Mouse (Mus musculus): ENCODE data around the gene Tor2a. TPM values are rescaled to one million over a fixed set of nuclear protein-coding genes. Genes with fewer than 3 reads are reported as not detected.

Tor2a gene
- polyA plus RNA-seq, 1 experiment from 2014 or later, result 74.9 TPM

DNA sequence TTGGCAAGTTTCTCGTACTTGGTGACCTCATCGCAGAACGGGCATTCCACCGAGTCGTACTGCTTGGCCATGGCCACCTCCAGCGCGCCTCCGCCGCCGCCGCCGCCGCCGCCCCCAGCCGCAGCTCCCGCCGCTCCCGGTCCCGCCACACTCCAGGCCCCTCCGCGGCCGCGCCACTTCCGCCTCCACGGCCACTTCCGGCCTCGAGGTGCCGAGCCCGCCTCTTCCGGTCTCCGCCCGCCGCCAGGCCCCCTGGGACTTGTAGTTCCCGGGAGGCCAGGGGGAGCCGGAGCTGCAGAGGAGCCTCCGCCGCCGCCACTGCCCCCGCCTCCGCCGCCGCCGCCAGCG is 44.5 kb upstream of the Tor2a start:
- no peak for TF ChIP-seq CTCF (IDR thresholded peaks at IDR 0.05; ENCODE audit: low read depth)
- no peaks in the 10 kb centered on the region for H3K27me3 ChIP-seq (ENCODE audit: insufficient read depth, low read length)
- no peaks in the 10 kb centered on the region for H3K9me3 ChIP-seq (replicated peaks; ENCODE audit: low read length)
- 0% methylated on average over 43 of the region's 44 CpGs for WGBS
- H3K4me3 ChIP-seq (replicated peaks; ENCODE audit: low read depth, low read length), result peak overlapping the region; percentile 87
- peak; percentile 88 for ATAC-seq (replicated peaks; ENCODE audit: low FRiP score, low read depth)
- H3K4me1 ChIP-seq (replicated peaks; ENCODE audit: insufficient read depth, low read length), result peaks cover 4% of the 10 kb centered on the region
- peak overlapping the region; percentile 81 for H3K4me2 ChIP-seq (ENCODE audit: low read length)
- H3K27ac ChIP-seq, result peak overlapping the region; percentile 98
- peak overlapping the region; percentile 91 for H3K9ac ChIP-seq (ENCODE audit: low read depth, low read length)
- peak; percentile 95 for DNase-seq (ENCODE audit: low spot score)
- peaks cover 23% of the 10 kb centered on the region for H3K36me3 ChIP-seq (ENCODE audit: insufficient read depth, low read length)

DNA sequence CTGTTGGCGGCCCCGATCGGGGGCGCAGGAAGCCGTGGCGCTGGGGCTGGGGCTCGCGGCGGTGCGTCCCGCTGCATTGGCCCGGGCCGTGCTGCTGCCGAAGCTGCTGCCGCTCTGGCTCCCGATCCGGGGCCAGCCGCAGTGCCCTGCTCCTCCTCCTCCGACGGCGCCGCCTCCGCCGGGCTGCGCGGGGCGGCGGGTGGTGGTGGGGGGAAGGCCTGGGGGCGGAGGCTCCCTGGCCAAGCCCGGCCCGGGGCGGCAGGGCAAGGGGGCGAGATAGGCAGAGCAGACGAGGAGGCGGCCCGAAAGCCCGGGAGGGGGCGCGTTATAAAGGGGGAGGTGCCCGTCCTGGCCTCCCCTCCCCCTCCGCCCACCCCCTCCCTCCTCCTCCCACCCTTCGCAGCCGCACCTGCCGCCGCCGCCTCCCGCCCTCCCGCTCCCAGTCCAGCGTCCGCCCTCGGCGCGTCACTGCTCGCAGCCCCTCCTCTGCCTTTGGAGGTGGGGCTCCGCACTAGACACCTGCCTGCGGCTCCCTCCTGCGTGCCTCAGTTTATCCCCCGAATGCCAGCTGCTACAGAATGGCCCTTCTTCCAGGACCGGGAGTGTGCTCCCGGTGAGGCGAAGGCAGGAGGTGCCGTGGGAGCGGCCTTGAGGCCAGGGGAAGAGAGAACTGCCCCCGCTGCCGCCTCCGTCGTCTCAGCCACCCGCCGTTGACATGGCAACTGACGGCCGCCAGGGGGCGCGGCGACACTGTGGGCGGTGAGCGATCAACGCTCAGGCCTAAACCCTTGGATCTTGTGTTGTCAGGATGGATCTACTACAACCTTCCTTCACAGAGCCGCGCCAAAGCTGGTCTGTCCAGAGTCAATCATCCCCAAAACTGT is 43.9 kb upstream of the Tor2a start, which contains the start of gene Cdk9:
TSS of gene Cdk9 (minus strand) at position 143 of the 884 bp plus-strand sequence.
- Histone ChIP-seq H3K9ac (ENCODE audit: low read depth, low read length) (peak within 1 kb of the TSS; percentile 91), H3K9me3 (replicated peaks; ENCODE audit: low read length) (no peaks in the 10 kb centered on the region), H3K4me1 (replicated peaks; ENCODE audit: insufficient read depth, low read length) (peaks cover 4% of the 10 kb centered on the region), H3K4me2 (ENCODE audit: low read length) (peak within 1 kb of the TSS; percentile 81), H3K4me3 (replicated peaks; ENCODE audit: low read depth, low read length) (peak within 1 kb of the TSS; percentile 87), H3K36me3 (ENCODE audit: insufficient read depth, low read length) (peaks cover 18% of the 10 kb centered on the region), H3K27me3 (ENCODE audit: insufficient read depth, low read length) (no peaks in the 10 kb centered on the region), H3K27ac (peak within 1 kb of the TSS; percentile 98)
- TF ChIP-seq CTCF (IDR thresholded peaks at IDR 0.05; ENCODE audit: low read depth), result peak; percentile 99
- under 1% methylated on average over 51 of the region's 79 CpGs for WGBS
- ATAC-seq (replicated peaks; ENCODE audit: low FRiP score, low read depth), result peak; percentile 89
- DNase-seq (ENCODE audit: low spot score), result peak; percentile 93

DNA sequence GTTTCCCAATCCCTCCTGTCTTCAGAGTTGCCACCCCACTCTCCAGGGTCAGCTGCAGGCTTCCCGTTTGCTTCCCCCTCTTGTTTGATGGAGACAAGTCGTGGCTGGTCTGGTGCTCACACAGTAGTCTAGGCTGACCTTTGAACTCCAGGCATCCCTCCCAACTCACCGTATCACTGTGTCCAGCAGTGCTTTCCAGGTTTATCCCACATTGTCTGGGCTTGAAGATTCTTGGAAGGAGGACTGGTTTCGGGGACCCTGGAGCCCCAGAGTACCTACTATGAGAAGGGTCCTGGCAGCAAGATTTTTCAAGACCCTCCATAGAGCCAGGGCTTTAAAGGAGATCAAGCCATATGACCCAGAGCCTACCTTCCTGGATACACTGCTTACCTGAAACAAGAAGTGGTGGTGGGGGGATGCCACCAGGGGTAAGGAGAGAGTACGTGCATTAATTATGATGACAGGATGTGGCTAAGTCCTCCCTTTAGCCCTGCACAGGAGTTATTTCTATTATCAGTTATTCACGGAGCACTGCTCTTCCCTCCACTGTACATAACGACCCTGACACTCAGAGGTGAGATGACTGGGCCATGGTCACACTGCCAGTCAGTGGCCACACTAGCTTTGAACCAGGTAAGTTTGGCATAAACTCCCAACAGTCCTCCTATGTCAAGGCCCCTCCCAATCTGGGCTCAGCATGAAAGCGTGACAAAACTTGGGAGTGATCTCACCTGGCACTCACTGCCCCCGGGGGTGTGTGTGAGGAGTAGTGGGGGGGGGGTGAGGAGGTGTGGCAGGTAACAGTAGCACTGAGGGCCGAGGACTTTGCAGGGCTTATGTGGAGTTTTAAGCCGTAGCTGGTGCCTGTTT is 42.7 kb upstream of the Tor2a start:
- no peak overlapping the region for H3K4me3 ChIP-seq (replicated peaks; ENCODE audit: low read depth, low read length)
- WGBS, result 44% methylated on average over 11 of the region's 11 CpGs
- TF ChIP-seq CTCF (IDR thresholded peaks at IDR 0.05; ENCODE audit: low read depth), result no peak
- DNase-seq (ENCODE audit: low spot score) (no peak), ATAC-seq (replicated peaks; ENCODE audit: low FRiP score, low read depth) (no peak)
- peaks cover 11% of the 10 kb centered on the region for H3K36me3 ChIP-seq (ENCODE audit: insufficient read depth, low read length)
- no peaks in the 10 kb centered on the region for H3K9me3 ChIP-seq (replicated peaks; ENCODE audit: low read length)
- peak overlapping the region; percentile 98 for H3K27ac ChIP-seq
- peak overlapping the region; percentile 43; the same call in 1 of the 2 replicates for H3K9ac ChIP-seq (ENCODE audit: low read depth, low read length)
- no peak overlapping the region for H3K4me2 ChIP-seq (ENCODE audit: low read length)
- H3K27me3 ChIP-seq (ENCODE audit: insufficient read depth, low read length), result no peaks in the 10 kb centered on the region
- peaks cover 4% of the 10 kb centered on the region for H3K4me1 ChIP-seq (replicated peaks; ENCODE audit: insufficient read depth, low read length)

DNA sequence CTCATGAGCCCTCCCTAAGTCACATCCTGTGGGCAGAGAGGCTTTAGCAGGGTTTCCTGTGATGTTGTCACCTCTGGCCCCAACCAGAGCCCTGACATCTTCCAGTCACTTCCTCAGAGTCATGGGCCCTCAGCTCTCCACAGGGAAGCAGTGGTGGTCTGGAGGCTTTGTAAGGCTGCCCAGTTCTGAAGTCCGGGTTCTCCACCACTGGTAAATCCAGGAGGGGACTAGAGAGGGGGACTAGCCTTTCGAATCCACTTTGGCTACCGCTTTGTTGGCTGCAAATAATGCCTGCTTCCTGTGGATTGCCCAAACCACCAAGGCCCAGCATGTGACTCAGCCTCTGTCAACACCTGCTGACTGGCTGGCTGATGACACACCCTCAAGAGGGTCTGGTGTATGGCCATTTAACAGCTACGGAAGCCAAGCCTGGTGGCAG is 42.0 kb upstream of the Tor2a start:
- DNase-seq (ENCODE audit: low spot score) (peak; percentile 42), ATAC-seq (replicated peaks; ENCODE audit: low FRiP score, low read depth) (no peak)
- H3K4me1 ChIP-seq (replicated peaks; ENCODE audit: insufficient read depth, low read length), result peaks cover 4% of the 10 kb centered on the region
- TF ChIP-seq CTCF (IDR thresholded peaks at IDR 0.05; ENCODE audit: low read depth), result no peak; the same call in 1 of the 2 replicates
- WGBS, result 65% methylated on average over 4 of the region's 4 CpGs
- no peaks in the 10 kb centered on the region for H3K27me3 ChIP-seq (ENCODE audit: insufficient read depth, low read length)
- H3K4me3 ChIP-seq (replicated peaks; ENCODE audit: low read depth, low read length), result no peak overlapping the region
- no peaks in the 10 kb centered on the region for H3K9me3 ChIP-seq (replicated peaks; ENCODE audit: low read length)
- H3K9ac ChIP-seq (ENCODE audit: low read depth, low read length), result 0 out of 2 replicates have a peak overlapping the region, but pooled peaks have one; percentile 23
- peaks cover 5% of the 10 kb centered on the region; the same call in 1 of the 2 replicates for H3K36me3 ChIP-seq (ENCODE audit: insufficient read depth, low read length)
- peak overlapping the region; percentile 76 for H3K27ac ChIP-seq
- H3K4me2 ChIP-seq (ENCODE audit: low read length), result no peak overlapping the region

DNA sequence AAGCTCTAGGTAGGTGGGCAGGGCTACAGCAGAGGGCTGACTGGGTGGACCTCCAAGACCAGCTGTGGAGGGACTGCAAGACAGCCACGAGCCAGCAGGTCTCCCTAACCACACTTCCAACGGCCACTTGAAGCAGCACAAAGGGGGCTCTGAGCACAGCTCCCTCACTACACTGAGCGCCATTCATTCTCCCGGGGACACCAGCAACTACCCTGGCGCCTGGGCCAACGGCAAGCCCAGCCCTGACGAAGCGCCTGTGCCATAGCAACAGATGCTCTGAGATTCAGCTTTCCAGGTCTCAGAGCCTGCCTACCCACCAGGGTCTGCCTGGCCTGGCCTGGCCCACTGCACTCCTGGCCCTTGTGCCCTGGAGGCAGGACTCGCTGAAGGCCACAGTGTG is 38.3 kb upstream of the Tor2a start:
- H3K9ac ChIP-seq (ENCODE audit: low read depth, low read length), result no peak overlapping the region
- ATAC-seq (replicated peaks; ENCODE audit: low FRiP score, low read depth), result no peak
- no peak for DNase-seq (ENCODE audit: low spot score)

DNA sequence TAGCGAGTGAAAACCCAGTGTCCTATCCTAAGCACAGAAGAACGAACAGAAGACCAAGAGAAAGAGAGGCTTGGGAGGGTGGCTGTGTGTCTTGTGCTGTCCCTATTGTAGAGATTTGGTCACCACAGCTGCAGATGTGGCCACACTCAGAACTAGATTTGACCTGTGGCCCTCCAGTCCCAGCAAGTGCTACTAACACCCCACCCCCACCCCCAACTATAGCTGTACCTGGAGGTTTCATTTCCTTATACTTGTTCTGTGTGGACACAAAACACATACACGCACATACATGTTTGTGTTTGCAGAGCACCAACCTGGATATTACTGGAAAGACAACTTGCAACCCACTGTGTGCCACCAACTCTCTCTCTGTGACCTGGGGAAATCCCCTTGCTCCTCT is 37.0 kb upstream of the Tor2a start:
- no peaks in the 10 kb centered on the region for H3K27me3 ChIP-seq (ENCODE audit: insufficient read depth, low read length)
- no peak overlapping the region for H3K27ac ChIP-seq
- no peak for ATAC-seq (replicated peaks; ENCODE audit: low FRiP score, low read depth)
- no peak overlapping the region for H3K4me2 ChIP-seq (ENCODE audit: low read length)
- 86% methylated on average over 3 of the region's 3 CpGs for WGBS
- no peak overlapping the region for H3K9ac ChIP-seq (ENCODE audit: low read depth, low read length)
- no peak overlapping the region for H3K4me3 ChIP-seq (replicated peaks; ENCODE audit: low read depth, low read length)
- TF ChIP-seq CTCF (IDR thresholded peaks at IDR 0.05; ENCODE audit: low read depth), result no peak
- H3K9me3 ChIP-seq (replicated peaks; ENCODE audit: low read length), result no peaks in the 10 kb centered on the region
- DNase-seq (ENCODE audit: low spot score), result no peak
- H3K36me3 ChIP-seq (ENCODE audit: insufficient read depth, low read length), result no peaks in the 10 kb centered on the region
- H3K4me1 ChIP-seq (replicated peaks; ENCODE audit: insufficient read depth, low read length), result peaks cover 10% of the 10 kb centered on the region; the same call in 1 of the 2 replicates

More for the DNA sequence above, 38.3 kb upstream of the Tor2a start:
- 62% methylated on average over 9 of the region's 9 CpGs for WGBS
- H3K4me3 ChIP-seq (replicated peaks; ENCODE audit: low read depth, low read length), result no peak overlapping the region
- no peaks in the 10 kb centered on the region for H3K9me3 ChIP-seq (replicated peaks; ENCODE audit: low read length)
- no peaks in the 10 kb centered on the region for H3K27me3 ChIP-seq (ENCODE audit: insufficient read depth, low read length)
- H3K27ac ChIP-seq, result no peak overlapping the region
- no peaks in the 10 kb centered on the region for H3K36me3 ChIP-seq (ENCODE audit: insufficient read depth, low read length)
- peaks cover 8% of the 10 kb centered on the region; the same call in 1 of the 2 replicates for H3K4me1 ChIP-seq (replicated peaks; ENCODE audit: insufficient read depth, low read length)
- no peak overlapping the region for H3K4me2 ChIP-seq (ENCODE audit: low read length)
- TF ChIP-seq CTCF (IDR thresholded peaks at IDR 0.05; ENCODE audit: low read depth), result no peak

Measured in kidney, postnatal 0 days (tissue).